Mouse (Mus musculus) heart, adult 2 months (tissue): ENCODE measurements around the gene Ing3.

Experiments used
- CTCF ChIP-seq: fragments of 200-600 bp; IDR thresholded peaks from 2 replicates; pipeline ENCODE4 v1.8.1; 2022; ENCODE audit warnings: antibody characterized with exemption, mild to moderate bottlenecking, moderate library complexity
- EP300 ChIP-seq: fragments of 200-500 bp; IDR thresholded peaks from 2 replicates; pipeline ENCODE4 v1.6.1; 2011; ENCODE audit warnings: low read depth, low read length, control low read depth; ENCODE audit not compliant: insufficient read depth

GRCm38 (mm10) chr6:21916591-21916990, 32.8 kb upstream of the Ing3 start:
- TF ChIP-seq CTCF, result no peak
- no peak for TF ChIP-seq EP300
